Mouse (Mus musculus): ENCODE measurements around the gene Gsta3.

DNA sequence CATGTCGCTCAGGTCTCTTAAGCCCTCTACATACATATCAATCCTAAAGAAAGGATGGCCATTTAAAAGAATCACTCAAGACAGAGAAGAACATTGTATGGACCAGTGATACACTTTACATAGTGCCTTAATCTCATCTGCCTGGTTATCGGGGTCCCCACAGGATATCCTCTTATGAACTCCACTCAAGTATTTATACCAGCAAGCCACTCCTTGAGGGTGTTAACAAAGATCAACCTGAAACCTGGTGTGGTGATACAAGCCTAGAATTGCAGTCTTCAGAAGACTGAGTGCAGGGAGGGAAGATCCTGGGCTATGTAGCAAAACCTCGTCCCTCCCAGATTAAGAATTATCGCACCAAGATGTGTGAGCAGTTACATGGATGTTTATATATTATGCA is 51.0 kb downstream of the Gsta3 start:
- no peak for TF ChIP-seq GATA1 (IDR thresholded peaks at IDR 0.05; ENCODE audit: borderline replicate concordance, low read length)
- TF ChIP-seq FLI1 (IDR thresholded peaks at IDR 0.05; ENCODE audit: low read length) = no peak
